Mouse (Mus musculus): ENCODE measurements around the gene Slc16a10. TPM values are rescaled to one million over a fixed set of nuclear protein-coding genes. Genes with fewer than 3 reads are reported as not detected.

The Slc16a10 gene
- polyA plus RNA-seq, 1 experiment from 2014 or later: 6.8 TPM

GRCm38 (mm10) chr10:40077960-40078353 is 64.1 kb downstream of the Slc16a10 start:
- H3K9me3 ChIP-seq: no peaks in the 10 kb centered on the region
- 0 out of 2 replicates have a peak, but pooled peaks cover 5% of the 10 kb centered on the region for H3K4me1 ChIP-seq
- 53% methylated on average over 6 of the region's 6 CpGs for WGBS
- no peak for ATAC-seq (ENCODE audit: borderline replicate concordance, extremely low read depth, low FRiP score, low TSS enrichment)
- H3K9ac ChIP-seq: no peak overlapping the region
- no peaks in the 10 kb centered on the region for H3K36me3 ChIP-seq
- no peak overlapping the region for H3K4me2 ChIP-seq
- H3K27me3 ChIP-seq: no peaks in the 10 kb centered on the region
- H3K27ac ChIP-seq: no peak overlapping the region
- H3K4me3 ChIP-seq: no peak overlapping the region

- Histone ChIP-seq H3K9me3 (no peaks in the 10 kb centered on the region), H3K4me2 (no peak overlapping the region), H3K4me3 (no peak overlapping the region), H3K27me3 (no peaks in the 10 kb centered on the region), H3K27ac (no peak overlapping the region), H3K9ac (no peak overlapping the region), H3K36me3 (no peaks in the 10 kb centered on the region), H3K4me1 (0 out of 2 replicates have a peak, but pooled peaks cover 5% of the 10 kb centered on the region)
- 56% methylated on average over 4 of the region's 4 CpGs for WGBS
- no peak for ATAC-seq (ENCODE audit: borderline replicate concordance, extremely low read depth, low FRiP score, low TSS enrichment)
Observed at GRCm38 (mm10) chr10:40077346-40077959, 64.6 kb downstream of the Slc16a10 start.

GRCm38 (mm10) chr10:40073608-40074007 is 68.5 kb downstream of the Slc16a10 start:
- H3K4me3 ChIP-seq: no peak overlapping the region
- no peak overlapping the region for H3K27ac ChIP-seq
- no peaks in the 10 kb centered on the region for H3K36me3 ChIP-seq
- ATAC-seq (ENCODE audit: borderline replicate concordance, extremely low read depth, low FRiP score, low TSS enrichment): no peak; the same call in 1 of the 2 replicates
- H3K4me2 ChIP-seq: no peak overlapping the region
- 0 out of 2 replicates have a peak, but pooled peaks cover 6% of the 10 kb centered on the region for H3K4me1 ChIP-seq
- H3K9ac ChIP-seq: no peak overlapping the region
- no peaks in the 10 kb centered on the region for H3K27me3 ChIP-seq
- H3K9me3 ChIP-seq: no peaks in the 10 kb centered on the region
- WGBS: 66% methylated on average over 6 of the region's 6 CpGs

- H3K4me1 ChIP-seq: 0 out of 2 replicates have a peak, but pooled peaks cover 6% of the 10 kb centered on the region
- WGBS: 68% methylated on average over 9 of the region's 9 CpGs
- H3K36me3 ChIP-seq: no peaks in the 10 kb centered on the region
- no peaks in the 10 kb centered on the region for H3K27me3 ChIP-seq
- H3K9ac ChIP-seq: no peak overlapping the region
- no peaks in the 10 kb centered on the region for H3K9me3 ChIP-seq
- no peak overlapping the region for H3K4me2 ChIP-seq
- no peak for ATAC-seq (ENCODE audit: borderline replicate concordance, extremely low read depth, low FRiP score, low TSS enrichment)
- H3K27ac ChIP-seq: no peak overlapping the region
- no peak overlapping the region for H3K4me3 ChIP-seq
Observed at GRCm38 (mm10) chr10:40070684-40071083, 71.4 kb downstream of the Slc16a10 start.

GRCm38 (mm10) chr10:40069270-40069669 is 72.8 kb downstream of the Slc16a10 start:
- peak; percentile 31; the same call in 1 of the 2 replicates for ATAC-seq (ENCODE audit: borderline replicate concordance, extremely low read depth, low FRiP score, low TSS enrichment)
- Histone ChIP-seq H3K27ac (no peak overlapping the region), H3K4me2 (no peak overlapping the region), H3K4me1 (0 out of 2 replicates have a peak, but pooled peaks cover 6% of the 10 kb centered on the region), H3K9me3 (no peaks in the 10 kb centered on the region), H3K27me3 (no peaks in the 10 kb centered on the region), H3K36me3 (no peaks in the 10 kb centered on the region), H3K9ac (no peak overlapping the region), H3K4me3 (no peak overlapping the region)
- WGBS: 18% methylated on average over 4 of the region's 4 CpGs

- Histone ChIP-seq H3K4me2 (no peak overlapping the region), H3K27ac (no peak overlapping the region), H3K36me3 (no peaks in the 10 kb centered on the region), H3K4me1 (0 out of 2 replicates have a peak, but pooled peaks cover 6% of the 10 kb centered on the region), H3K4me3 (no peak overlapping the region), H3K9me3 (no peaks in the 10 kb centered on the region), H3K27me3 (no peaks in the 10 kb centered on the region), H3K9ac (no peak overlapping the region)
- 59% methylated on average over 10 of the region's 10 CpGs for WGBS
- no peak for ATAC-seq (ENCODE audit: borderline replicate concordance, extremely low read depth, low FRiP score, low TSS enrichment)
Observed at GRCm38 (mm10) chr10:40068595-40068994, 73.5 kb downstream of the Slc16a10 start.

GRCm38 (mm10) chr10:40067529-40067928 is 74.5 kb downstream of the Slc16a10 start:
- Histone ChIP-seq H3K4me3 (no peak overlapping the region), H3K4me1 (0 out of 2 replicates have a peak, but pooled peaks cover 6% of the 10 kb centered on the region), H3K9me3 (no peaks in the 10 kb centered on the region), H3K27me3 (no peaks in the 10 kb centered on the region), H3K27ac (no peak overlapping the region), H3K9ac (no peak overlapping the region), H3K4me2 (no peak overlapping the region), H3K36me3 (no peaks in the 10 kb centered on the region)
- 67% methylated on average over 1 of the region's 1 CpGs for WGBS
- ATAC-seq (ENCODE audit: borderline replicate concordance, extremely low read depth, low FRiP score, low TSS enrichment): no peak

GRCm38 (mm10) chr10:40067071-40067470 is 75.0 kb downstream of the Slc16a10 start:
- H3K9ac ChIP-seq: no peak overlapping the region
- no peak overlapping the region for H3K27ac ChIP-seq
- no CpG with 5 or more reads among the region's 1 CpGs for WGBS
- 0 out of 2 replicates have a peak, but pooled peaks cover 7% of the 10 kb centered on the region for H3K4me1 ChIP-seq
- H3K36me3 ChIP-seq: no peaks in the 10 kb centered on the region
- ATAC-seq (ENCODE audit: borderline replicate concordance, extremely low read depth, low FRiP score, low TSS enrichment): no peak
- H3K27me3 ChIP-seq: no peaks in the 10 kb centered on the region
- H3K9me3 ChIP-seq: no peaks in the 10 kb centered on the region
- H3K4me2 ChIP-seq: no peak overlapping the region
- no peak overlapping the region for H3K4me3 ChIP-seq

GRCm38 (mm10) chr10:40065357-40065756 is 76.7 kb downstream of the Slc16a10 start:
- Histone ChIP-seq H3K9ac (no peak overlapping the region), H3K27me3 (no peaks in the 10 kb centered on the region), H3K36me3 (no peaks in the 10 kb centered on the region), H3K9me3 (no peaks in the 10 kb centered on the region), H3K4me3 (no peak overlapping the region), H3K4me1 (peaks cover 20% of the 10 kb centered on the region), H3K27ac (no peak overlapping the region), H3K4me2 (no peak overlapping the region)
- ATAC-seq (ENCODE audit: borderline replicate concordance, extremely low read depth, low FRiP score, low TSS enrichment): no peak
- 71% methylated on average over 3 of the region's 3 CpGs for WGBS

GRCm38 (mm10) chr10:40063291-40063890 is 78.7 kb downstream of the Slc16a10 start:
- H3K4me1 ChIP-seq: peaks cover 17% of the 10 kb centered on the region

GRCm38 (mm10) chr10:40062812-40063211 is 79.2 kb downstream of the Slc16a10 start:
- no peak overlapping the region for H3K4me2 ChIP-seq
- no peak overlapping the region for H3K27ac ChIP-seq

More at GRCm38 (mm10) chr10:40063291-40063890, 78.7 kb downstream of the Slc16a10 start:
- H3K9me3 ChIP-seq: no peaks in the 10 kb centered on the region
- WGBS: 28% methylated on average over 5 of the region's 5 CpGs
- no peak overlapping the region for H3K4me3 ChIP-seq
- H3K27me3 ChIP-seq: no peaks in the 10 kb centered on the region
- no peaks in the 10 kb centered on the region for H3K36me3 ChIP-seq
- H3K27ac ChIP-seq: no peak overlapping the region
- ATAC-seq (ENCODE audit: borderline replicate concordance, extremely low read depth, low FRiP score, low TSS enrichment): no peak
- H3K9ac ChIP-seq: no peak overlapping the region
- no peak overlapping the region for H3K4me2 ChIP-seq

GRCm38 (mm10) chr10:40061926-40062325 is 80.1 kb downstream of the Slc16a10 start:
- Histone ChIP-seq H3K9ac (no peak overlapping the region), H3K9me3 (no peaks in the 10 kb centered on the region), H3K4me3 (no peak overlapping the region), H3K4me2 (no peak overlapping the region), H3K27ac (no peak overlapping the region), H3K36me3 (no peaks in the 10 kb centered on the region), H3K4me1 (peaks cover 17% of the 10 kb centered on the region), H3K27me3 (no peaks in the 10 kb centered on the region)
- no peak for ATAC-seq (ENCODE audit: borderline replicate concordance, extremely low read depth, low FRiP score, low TSS enrichment)
- 71% methylated on average over 5 of the region's 5 CpGs for WGBS

More at GRCm38 (mm10) chr10:40062812-40063211, 79.2 kb downstream of the Slc16a10 start:
- Histone ChIP-seq H3K9ac (no peak overlapping the region), H3K27me3 (no peaks in the 10 kb centered on the region), H3K4me3 (no peak overlapping the region), H3K36me3 (no peaks in the 10 kb centered on the region), H3K9me3 (no peaks in the 10 kb centered on the region), H3K4me1 (peaks cover 17% of the 10 kb centered on the region)
- 47% methylated on average over 6 of the region's 6 CpGs for WGBS
- no peak for ATAC-seq (ENCODE audit: borderline replicate concordance, extremely low read depth, low FRiP score, low TSS enrichment)
